Mouse (Mus musculus) adrenal gland, adult 18-20 months (tissue): ENCODE measurements at regions not wholly inside any gene's neighbourhood (a gene's known extent, or its start where the extent isn't known, plus 50 kb on each side); places are given as distances from the start of the nearest gene placed in this dataset.
"Not testable (repeated sequence)": the region's sequence is repeated elsewhere in the genome, so short reads cannot be mapped to it uniquely, and the experiment has no call there.

Source experiments
- DNase-seq, 2 experiments: peaks; one replicate each; pipeline ENCODE4 v3.0.0; 2021 to 2022; ENCODE audit warnings: low spot score in 2 of 2

DNA sequence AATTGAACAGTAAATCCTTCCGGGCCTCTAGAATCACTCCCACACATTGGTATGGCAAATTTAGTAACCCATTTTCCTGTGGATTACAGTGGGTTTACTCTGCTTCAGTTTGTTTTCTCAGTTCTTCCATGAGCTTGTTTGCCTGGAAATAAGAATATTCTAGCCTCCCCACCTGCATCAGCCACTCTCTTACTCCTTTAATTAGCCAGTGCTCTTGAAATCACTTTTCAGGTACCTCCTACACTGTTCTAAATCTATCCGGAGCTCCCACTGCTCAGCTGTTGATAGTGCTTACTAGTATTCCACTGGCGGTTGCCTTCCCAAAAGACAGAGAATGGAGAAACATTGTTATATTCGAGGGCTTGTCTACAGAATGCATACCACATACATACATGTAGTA lies 167.1 kb downstream of the Htr7 start:
- no peak for DNase-seq

DNA sequence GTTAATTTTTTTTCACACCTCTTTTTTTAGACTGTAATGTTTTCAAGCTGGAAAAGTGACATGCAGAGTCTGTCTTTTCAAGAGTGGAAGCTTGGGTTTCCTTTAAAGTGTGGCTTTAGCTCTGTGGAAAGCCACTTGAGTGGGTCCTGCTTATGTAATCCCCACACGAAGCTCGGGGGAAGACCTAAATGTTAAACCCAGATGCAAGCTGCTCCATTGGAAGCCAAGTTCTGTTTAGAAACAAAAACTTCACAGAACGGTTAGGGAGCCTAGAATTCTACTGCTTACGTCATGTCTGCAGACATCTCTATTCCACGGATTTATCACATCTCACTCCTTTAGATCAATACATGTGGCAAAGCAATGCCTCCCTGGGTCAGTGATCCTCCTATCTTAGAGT lies 171.0 kb downstream of the Htr7 start:
- no peak for DNase-seq

DNA sequence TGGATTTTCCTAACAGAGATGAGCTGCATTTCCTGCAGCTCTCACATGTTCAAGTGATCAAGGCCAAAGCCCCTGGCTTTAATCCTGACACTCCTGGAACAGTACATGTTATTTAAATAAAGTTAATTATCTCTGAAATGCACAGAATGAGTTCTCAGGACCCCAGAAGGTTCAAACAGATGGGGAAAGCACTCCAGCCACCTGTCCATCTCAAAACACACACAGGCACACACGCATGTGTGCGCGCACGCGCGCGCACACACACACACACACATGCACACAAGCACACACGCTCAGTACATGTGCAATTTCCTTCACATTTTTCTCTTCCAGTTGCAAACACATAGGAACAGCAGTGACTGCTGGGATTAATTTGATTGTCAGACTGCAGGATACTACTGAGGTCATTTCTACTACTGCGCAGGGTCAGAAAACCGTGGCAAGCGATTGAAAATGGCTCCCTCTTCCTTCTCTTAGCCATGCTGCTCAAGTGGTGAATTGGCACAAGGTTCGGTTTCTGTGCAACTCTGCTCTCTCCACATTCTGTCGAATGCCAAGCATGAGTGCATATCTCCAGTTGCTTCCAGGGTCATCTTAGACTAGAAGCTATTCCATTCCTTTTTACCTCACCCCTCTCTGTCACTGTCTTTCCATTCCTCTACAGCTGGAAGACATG lies 175.4 kb downstream of the Htr7 start:
- DNase-seq, result no peak

DNA sequence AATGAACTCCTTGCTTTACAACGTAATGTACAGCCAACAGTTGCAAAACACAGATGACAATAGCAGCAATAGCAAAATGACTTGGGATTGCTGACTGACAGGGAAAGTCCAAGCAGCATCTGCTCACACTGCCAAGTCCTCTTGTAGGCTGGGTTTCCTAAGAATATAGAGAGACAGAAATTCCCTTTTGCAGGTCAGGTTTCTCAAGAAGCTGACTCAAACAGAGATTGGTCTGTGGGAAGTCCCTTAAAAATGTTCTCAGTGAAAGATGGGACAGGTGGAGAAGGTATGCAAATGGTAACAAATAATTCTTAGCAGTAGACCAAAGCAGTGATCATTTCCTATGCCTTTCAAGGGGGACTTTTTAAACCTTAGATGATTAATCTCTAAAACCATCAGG lies 181.8 kb downstream of the Htr7 start:
- DNase-seq, result no peak

DNA sequence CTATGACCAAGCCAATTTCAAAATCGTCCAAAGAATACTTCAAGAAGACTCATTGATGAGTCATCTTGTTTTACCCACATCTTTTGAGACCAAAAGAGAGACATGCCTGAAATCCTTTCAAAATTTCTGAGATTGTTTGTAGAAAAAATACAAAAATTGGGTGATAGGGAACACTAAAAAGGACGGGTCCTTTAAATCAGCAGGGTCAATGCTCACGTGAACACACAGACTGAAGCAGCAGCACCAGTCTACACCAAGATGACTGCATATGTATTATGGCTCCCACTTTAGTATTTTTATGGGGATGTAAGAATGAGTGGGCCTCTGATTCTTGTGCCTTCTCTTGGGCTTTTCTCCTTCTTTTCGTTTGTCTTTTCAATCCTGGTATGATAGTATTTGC lies 186.6 kb downstream of the Htr7 start:
- no peak for DNase-seq

DNA sequence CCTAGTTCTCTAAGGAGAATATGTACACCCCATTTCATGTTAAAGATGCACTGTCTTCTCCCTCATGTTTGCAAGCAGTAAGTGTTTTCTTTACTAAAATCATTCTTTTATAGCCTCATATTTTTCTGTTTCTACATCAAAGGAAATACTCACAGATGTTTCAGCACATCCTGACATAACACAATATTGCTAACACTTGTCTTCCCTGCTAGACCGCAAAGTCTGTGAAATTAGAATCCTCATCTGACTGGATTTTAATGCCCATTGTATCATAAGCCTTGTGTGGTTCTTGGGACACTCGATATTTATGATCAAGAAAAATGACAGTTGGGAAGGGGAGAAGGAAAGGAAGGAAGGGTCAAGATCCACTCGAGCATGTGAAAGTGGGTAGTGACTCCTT lies 188.8 kb downstream of the Htr7 start:
- DNase-seq, result no peak

DNA sequence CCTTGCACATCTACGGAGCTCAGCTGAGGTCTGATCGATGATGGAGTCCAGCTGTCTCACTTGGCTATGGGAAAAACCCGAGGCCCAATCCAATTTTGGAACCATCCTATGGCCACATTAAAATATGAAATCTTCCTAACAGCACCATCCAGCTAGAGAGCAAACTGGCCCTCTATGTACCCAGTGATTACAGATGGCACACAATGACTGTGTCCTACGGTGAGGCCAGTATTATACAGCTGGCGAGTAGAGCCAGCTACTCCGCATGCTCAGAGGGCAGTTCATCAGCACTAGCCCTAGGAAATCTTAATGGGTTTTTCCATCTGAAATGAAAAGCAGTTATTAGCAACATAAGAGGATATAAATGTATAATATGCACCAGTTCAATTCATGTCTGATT lies 194.3 kb downstream of the Htr7 start:
- no peak for DNase-seq

DNA sequence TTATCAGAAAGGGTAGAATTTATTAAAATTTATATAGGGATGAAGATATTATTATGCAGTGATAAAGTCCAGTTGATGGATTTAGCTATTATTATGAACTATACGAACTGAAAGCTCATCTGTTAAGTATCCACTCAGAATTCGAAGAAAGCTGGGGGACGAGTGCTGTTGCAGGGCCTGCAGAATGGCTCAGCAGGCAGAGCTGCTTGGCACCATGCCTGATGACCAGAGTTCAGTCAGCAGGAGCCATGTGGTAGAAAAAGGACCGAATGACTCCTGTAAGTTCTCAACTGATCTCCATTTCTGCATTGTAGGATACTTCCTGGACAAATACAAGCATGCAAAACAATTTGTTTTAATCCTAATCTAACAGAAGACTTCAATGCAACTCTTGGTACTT lies 195.9 kb downstream of the Htr7 start:
- DNase-seq, result no peak

DNA sequence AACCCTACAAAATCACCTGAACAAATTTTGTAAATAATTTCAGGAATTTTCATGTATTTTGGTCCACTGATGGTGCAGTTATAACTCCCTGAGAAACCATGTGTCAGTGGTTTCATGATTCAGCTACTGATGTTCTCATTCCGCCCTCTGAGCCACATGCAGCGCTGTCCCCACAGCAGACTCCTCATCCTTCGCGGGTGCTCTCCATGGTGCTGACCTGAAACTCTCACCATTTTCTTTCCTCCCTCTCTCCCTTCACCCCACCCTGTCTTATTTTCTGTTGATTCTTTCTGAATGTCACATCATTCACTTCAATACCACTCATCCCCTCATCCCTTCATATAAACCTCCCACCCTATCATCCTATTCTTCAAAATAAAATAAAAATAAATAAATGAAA lies 224.3 kb downstream of the Htr7 start:
- DNase-seq, result peak in 1 of 2 experiments; percentile 18

DNA sequence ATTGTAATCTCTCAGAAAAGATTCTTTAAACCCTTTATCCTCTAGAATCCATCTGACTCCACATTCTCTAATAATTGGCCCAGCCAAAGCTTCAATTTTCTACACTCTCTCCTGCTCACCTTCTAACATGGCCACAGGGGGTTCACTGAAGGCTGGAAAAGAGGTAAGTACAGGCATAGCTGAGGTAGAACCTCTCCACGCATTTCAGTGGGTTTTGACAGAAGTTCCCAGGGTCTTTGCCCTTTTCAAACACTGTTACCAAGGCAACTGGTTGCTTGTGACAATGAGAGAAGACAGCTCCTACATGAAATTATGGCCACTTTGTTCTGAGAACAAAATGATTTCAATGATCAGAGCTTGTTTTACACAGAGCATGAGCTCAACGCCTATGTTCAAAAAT lies 231.2 kb downstream of the Htr7 start:
- no peak for DNase-seq

DNA sequence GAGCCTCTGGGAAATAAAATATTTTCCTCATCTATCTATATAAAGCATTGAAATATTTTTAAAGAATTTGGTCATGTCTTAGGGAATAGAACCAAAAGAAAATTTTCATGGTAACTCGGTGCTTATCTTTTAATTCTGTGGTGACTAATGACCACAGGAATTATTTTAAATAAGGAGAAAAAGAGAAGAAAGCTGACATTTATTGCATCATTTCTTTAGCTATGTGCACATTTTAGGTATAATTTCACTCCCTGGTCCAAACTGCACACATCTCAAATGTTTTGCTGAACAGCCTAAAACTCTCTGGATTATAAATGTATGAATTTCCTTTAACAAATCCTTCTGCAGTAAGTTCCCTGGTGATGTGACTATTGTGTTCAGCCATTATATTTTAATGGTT lies 237.7 kb downstream of the Htr7 start:
- DNase-seq, result no peak

DNA sequence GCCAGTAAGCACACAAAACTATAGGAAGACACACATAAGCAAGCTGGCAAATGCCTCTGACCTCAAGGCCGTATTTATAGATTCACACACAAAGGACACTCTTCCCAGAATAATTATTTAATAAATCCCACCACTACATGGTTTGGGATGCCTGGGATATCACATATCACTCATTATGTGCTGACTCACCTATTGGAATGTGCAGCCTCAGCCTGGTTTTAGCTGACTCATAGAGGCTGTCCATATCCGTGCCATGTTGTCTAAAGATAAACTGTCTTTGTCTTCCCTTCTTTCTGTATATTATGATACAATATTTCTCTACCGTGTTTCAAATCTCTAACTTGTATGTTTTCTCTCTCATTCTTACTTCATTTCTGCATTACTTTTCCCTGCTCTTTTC lies 262.6 kb downstream of the Htr7 start:
- DNase-seq, result no peak

DNA sequence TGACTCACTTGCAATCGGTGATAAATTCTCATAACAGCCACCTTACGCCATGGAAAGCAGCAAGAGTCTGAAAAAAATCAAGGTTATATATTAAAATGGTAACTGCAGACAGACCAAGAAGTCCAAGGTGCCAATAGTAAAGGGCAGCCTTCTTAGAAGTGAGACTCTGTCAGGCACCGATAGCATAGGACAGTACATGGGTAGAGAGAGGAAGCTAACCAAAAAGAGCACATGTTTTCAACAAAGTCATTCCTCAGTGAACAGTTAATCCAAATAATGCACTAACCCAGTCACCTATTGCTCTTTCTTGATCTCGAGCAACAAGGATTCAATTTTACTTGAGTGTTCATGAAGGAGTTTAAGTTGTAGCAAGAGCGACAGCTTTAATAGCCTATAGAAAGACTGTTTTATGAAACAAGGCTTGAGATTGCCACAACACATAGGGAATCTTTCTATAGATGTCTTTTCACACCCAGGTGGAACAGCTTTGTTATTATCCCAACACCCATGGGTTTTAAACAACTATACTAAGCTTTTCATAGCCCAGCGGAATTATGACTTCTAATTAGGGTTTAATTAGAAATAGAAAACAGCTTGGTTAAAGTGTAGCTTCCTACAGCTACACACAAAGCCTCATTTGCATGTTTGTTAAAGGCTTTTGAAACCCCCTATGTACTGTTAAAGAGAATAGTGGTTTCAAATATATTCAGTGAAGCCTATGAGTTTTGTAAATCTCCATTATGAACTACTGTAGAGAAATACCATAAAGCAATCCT lies 269.9 kb downstream of the Htr7 start:
- DNase-seq, result no peak

DNA sequence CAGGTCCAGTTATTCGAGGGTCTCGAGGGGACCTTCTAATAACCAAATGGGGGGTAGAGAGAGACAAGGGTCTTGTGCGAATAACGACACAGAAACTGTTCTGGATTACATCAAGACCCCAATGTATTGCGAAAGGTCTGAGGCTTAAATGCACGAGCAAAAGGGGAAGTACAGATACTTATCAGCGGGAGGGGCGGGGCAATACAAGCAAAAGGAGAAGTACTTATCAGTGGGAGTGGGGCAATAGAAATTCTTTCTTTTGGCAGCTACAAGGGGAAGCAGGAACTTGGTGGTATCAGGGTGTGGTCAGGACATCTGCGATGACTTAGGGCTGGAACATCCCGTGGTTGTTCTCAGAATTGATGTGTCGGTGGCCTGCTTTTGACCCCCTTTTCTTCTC lies 295.6 kb downstream of the Htr7 start:
- DNase-seq, result not testable (repeated sequence)

DNA sequence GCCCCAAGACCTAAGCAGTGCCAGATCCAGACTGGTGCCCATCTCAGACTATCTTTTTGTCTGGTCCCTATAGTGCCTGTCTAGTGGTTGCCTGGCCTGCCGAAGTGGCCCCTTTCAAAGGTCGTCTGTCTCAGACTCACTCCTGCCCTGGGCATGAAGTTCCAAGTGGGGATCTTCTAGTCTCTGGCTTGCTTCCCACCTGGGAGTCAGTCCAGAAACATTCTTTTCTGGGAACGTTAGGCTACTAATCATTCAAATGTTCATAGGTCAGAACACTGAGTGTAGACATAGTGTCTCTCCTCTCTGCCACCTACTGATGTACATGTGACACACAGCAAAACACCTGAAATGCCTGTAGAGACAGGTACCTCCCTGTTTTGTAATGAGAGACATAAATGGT lies 297.6 kb downstream of the Htr7 start:
- peak in 1 of 2 experiments; percentile 22 for DNase-seq

DNA sequence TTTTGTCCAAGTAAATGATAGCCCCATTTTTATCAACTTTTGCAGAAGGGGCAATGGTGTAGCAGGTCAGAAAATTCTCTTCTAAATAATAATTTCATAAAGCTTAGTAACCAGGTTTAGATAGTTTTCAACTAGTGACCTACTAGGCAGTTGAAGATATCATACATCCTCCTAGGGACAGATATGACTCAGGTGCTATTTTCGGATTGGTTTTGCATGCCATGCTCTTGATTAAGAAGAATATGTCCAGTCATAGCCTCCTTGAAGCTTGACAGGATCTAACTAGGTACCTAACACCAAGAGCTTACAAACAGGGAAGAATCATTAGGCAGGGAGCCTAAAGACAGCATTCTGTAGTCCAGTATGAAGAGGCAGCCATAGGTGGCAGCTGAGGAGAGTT lies 301.8 kb downstream of the Htr7 start:
- no peak for DNase-seq

DNA sequence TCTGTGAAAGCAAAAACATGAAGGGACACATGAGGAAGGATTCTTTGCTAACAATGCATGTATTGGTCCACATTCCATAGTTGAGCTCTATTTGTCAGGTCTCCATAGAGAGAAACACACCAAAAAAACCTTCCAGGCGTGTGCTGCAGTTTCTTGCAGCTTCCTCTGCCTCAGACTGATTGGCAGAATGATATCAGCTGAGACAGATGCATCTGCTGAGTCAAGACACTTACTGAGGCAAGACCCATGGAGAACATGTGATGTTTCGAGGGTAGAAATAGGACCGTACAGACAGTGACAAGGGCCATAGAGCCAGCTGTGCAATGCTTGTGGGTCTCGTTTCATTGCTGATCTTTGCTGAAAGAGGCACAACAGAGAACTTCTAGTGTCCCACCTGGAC lies 321.6 kb downstream of the Htr7 start:
- no peak for DNase-seq

DNA sequence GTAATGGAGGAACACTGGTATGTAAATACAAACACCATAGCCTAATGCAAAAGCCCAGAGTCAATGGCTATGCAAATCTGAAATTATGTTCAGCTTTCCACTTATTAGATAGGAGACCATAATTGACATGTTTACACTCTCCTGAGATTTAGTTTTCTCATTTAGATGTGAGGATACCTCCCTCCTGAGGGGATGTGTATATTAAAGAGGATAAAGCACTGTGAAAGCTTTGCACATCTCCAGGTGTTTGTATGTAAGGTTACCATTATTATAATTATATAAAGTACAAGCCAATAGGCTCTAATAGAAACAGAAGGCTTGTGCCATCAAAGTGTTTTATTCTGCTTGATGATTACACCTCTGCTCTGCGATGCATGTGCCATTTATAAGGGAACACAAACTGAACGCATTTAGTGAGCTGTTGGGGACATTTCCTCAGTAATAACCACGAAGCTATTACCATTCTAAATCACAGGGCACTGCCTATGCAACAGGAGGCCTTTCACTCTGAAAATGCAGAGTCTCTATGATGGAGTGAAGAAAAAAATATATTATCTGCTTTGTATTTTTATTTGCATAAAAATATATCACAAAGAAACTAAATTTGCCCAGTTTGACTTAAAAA lies 328.8 kb downstream of the Htr7 start:
- DNase-seq, result no peak
